Mouse (Mus musculus) adrenal gland, postnatal 25 days (tissue): ENCODE results near the gene Qrsl1. TPM values are rescaled to one million over a fixed set of nuclear protein-coding genes. Genes with fewer than 3 reads are reported as not detected.

Source experiments
- DNase-seq: peaks from one replicate; pipeline ENCODE4 v3.0.0; 2021; ENCODE audit warnings: mixed read lengths
- total RNA-seq: library from RNA; stranded (reverse); gene quantifications from 2 replicates; pipeline ENCODE4 v1.2.3, GENCODE M21; 2021

Gene Qrsl1
- total RNA-seq, 1 experiment from 2014 or later, result 10.7 TPM

DNA sequence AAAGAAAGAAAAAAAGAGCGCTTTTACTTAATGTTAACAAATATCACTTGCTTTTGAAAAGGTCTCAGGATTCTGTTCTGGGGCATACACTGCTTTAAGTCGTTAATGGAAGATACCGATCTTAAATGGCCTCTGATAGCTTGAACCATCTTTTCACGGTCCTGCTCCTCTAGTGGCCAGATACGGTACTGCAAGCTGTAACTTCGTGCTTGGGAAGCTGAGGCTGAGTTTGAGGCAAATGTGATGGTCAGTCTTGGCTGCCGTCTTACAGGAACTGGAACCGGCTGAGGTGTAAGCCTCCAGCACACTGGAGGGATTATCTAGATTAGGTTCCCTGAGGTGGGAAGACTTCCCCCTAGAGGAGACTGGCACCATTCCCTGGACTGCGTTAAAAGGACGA lies 30.8 kb downstream of the Qrsl1 start:
- DNase-seq, result peak; percentile 24

GRCm38 (mm10) chr10:43856351-43856750 lies 45.2 kb downstream of the Qrsl1 start:
- DNase-seq, result no peak

DNA sequence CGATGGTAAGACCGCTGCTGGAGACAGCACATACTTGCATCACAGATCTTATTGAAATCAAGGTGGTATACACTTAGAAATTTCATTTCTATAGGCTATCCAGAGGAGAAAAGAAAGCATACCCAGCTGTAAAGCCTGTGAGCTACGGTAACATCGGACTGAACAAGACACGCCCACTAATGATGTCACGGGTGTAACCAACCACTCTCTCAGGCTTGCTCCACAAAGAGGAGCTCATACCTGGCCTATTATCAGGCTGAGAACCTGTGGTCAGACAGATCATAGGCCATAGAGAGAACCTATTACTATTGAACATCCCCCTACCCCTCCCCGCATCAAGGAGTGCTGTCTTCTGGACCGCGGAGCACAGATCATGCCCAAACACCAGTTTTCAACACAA lies 45.6 kb downstream of the Qrsl1 start:
- DNase-seq, result no peak

DNA sequence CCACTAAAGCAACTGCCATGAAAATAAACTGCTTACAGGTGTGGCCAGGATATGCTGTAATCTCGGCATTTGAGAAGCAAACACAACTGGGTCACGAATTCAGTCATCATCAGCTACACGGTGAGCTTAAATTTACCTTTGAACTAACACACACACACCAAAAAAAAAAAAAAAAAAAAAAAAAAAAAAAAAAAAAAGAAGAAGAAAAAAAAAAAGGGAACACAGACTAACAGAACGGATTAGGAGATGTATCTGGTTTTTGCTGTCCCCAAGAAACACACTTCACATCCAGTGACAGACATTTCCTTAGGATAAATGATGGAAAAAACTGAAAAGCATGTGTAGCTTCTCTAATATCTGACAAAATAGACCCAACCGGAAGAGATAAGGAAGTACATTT lies 49.6 kb downstream of the Qrsl1 start:
- no peak for DNase-seq

GRCm38 (mm10) chr10:43849478-43849877 lies 52.1 kb downstream of the Qrsl1 start:
- DNase-seq, result no peak

GRCm38 (mm10) chr10:43846141-43846622 lies 55.4 kb downstream of the Qrsl1 start:
- no peak for DNase-seq

- no peak for DNase-seq
Measured at GRCm38 (mm10) chr10:43845442-43845841, 56.1 kb downstream of the Qrsl1 start.

- DNase-seq, result no peak
Measured at GRCm38 (mm10) chr10:43841441-43841840, 60.1 kb downstream of the Qrsl1 start.

- no peak for DNase-seq
Measured at GRCm38 (mm10) chr10:43832868-43833267, 68.7 kb downstream of the Qrsl1 start.

GRCm38 (mm10) chr10:43830251-43831018 lies 71.1 kb downstream of the Qrsl1 start:
- DNase-seq, result no peak

DNA sequence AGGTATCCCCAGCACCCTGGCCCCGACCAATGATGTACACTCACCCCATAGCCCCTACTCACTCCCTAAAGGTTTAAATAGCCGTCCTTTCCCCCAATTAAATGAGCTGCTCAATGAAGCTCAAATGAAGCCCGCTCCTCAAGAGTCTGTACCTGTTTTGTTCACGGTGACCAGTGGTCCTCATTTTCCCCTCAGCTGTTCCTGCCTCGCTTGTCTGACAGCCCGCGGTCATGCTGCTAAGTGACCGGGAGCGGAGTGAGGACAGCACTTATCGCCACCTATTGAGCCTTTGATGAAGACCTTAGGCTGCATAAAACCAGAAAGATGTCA lies 72.9 kb downstream of the Qrsl1 start:
- DNase-seq, result no peak

DNA sequence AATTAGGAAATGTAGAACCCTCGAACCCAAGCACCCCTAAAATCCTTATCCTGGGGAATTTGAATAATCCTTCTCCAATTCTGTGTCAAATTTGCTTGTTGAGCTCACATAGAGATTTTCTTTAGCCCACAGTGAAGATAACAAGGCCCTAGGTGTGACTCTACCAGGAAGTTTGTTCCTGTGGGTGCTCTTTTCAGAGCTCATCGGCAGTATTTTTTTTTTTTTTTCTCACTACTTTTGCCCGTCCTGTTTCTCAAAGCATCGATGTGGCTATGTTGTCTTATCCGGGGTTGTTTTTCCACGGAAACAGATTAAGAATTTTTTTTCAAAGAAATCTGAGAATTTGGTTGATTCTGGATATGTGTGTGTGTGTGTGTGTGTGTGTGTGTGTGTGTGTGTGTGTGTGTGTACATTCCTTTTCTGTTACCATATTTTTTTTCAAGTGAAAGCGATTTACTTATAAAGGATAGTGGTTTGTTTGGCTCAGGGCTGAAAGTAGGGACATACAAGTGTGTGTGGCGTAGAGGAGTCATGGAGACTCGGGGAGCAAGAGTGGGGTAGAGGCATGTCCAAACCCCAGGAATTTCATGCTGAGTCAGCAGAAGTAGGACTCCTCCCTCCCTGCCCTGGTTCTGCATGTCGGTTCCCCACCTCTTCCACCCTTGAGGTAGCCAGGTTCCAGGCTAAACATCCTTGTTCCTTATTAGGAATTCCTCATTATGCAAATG lies 73.4 kb downstream of the Qrsl1 start:
- no peak for DNase-seq

- no peak for DNase-seq
Measured at GRCm38 (mm10) chr10:43826773-43827621, 74.5 kb downstream of the Qrsl1 start.

DNA sequence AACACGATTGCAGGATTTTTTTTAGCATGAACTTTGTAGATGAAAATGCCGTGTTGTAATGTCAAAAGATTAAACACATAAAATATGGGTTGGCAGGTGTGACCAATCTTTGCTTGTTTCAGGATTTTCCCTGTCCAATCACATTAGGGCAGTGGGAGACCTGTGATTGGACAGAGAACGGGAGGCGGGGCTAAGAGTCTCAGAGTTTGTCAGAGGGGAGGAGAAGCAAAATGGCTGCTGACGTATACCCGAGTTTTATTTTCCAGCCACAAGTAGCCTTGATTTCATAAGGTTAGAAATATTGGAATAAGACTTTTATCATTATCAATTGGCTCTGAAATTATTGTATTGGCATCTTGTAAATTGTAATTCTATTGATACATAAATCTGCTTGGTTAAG lies 75.8 kb downstream of the Qrsl1 start:
- no peak for DNase-seq

DNA sequence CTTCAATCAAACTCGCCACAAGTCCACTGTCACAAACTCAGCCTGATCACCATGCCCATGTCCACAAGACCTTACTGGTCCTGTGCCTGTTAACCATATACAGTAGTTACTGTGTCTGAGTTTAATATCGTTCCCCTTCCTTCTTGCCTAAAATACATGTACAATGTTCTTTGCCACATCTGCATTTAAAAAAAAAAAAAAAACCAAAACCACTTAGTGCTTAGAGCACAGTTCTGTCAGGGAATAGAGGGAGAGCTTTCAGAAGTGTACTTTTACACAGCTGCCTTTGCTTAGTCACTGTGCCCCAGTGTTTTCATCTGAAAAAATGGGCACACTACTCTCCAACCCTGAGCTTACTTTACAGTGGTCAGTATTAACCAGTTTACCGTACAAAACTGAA lies 76.8 kb downstream of the Qrsl1 start:
- no peak for DNase-seq

Other genes with a start within 250 kb of the Qrsl1 start
- gene Rtn4ip1, start 62 bp upstream of the Qrsl1 start, total RNA-seq, result 27.9 and 28.8 TPM in 2 replicates
- gene Crybg1, start 247.1 kb upstream of the Qrsl1 start, total RNA-seq, result 0.67 and 0.85 TPM in 2 replicates